Mouse (Mus musculus): ENCODE results near the gene Plk1. TPM values are rescaled to one million over a fixed set of nuclear protein-coding genes. Genes with fewer than 3 reads are reported as not detected.

Gene Plk1
- polyA plus RNA-seq, 1 experiment, result 31.9 TPM

DNA sequence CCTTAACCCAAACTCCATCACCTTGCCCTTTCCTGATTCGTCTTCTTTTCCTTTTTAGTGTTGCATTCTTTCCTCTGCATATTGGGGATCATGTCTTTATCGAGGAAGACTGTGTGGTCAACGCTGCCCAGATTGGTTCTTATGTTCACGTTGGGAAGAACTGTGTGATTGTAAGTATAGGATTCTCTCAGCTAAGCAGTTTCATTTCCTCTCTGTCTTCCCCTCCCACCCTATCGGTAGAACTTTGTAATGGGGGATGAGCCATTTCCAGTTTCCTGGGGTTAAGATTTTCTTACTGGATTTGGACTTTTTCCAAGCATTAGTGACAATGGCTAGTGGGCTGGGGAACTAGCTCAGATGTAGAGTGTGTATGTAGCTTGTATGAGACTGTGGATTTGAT is 21.0 kb upstream of the Plk1 start:
- Histone ChIP-seq H3K4me3 (ENCODE audit: insufficient read depth, low read length) (no peak overlapping the region), H3K4me1 (ENCODE audit: control insufficient read depth, insufficient read depth, low read length) (peaks cover 23% of the 10 kb centered on the region), H3K27ac (ENCODE audit: insufficient read depth, low read depth, low read length) (peak overlapping the region; percentile 87)
- TF ChIP-seq POLR2A (IDR thresholded peaks at IDR 0.05; ENCODE audit: borderline replicate concordance, low read depth, low read length) (no peak), CTCF (IDR thresholded peaks at IDR 0.05; ENCODE audit: low read depth, low read length) (no peak)

DNA sequence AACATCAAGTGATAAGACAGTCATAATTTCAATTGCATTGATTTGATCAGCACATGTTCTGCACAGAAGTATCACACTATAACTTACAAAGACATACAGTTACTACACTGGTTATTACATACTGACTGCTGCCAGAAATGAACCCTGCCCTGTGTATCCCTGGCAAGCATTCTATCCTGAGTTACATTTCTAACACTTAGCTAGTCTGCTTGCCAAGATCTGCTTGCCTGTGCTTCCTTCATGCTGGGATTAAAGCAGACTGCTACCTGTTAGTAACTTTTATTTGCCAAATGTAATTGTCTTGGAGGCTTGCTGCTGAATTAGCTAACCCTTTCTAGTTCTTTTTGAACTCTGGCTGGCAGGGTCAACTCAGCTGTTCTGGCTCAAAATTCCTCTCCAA is 18.2 kb upstream of the Plk1 start:
- Histone ChIP-seq H3K27ac (ENCODE audit: insufficient read depth, low read depth, low read length) (no peak overlapping the region), H3K4me1 (ENCODE audit: control insufficient read depth, insufficient read depth, low read length) (peaks cover 23% of the 10 kb centered on the region), H3K4me3 (ENCODE audit: insufficient read depth, low read length) (no peak overlapping the region)
- TF ChIP-seq POLR2A (IDR thresholded peaks at IDR 0.05; ENCODE audit: borderline replicate concordance, low read depth, low read length) (no peak), CTCF (IDR thresholded peaks at IDR 0.05; ENCODE audit: low read depth, low read length) (no peak)

DNA sequence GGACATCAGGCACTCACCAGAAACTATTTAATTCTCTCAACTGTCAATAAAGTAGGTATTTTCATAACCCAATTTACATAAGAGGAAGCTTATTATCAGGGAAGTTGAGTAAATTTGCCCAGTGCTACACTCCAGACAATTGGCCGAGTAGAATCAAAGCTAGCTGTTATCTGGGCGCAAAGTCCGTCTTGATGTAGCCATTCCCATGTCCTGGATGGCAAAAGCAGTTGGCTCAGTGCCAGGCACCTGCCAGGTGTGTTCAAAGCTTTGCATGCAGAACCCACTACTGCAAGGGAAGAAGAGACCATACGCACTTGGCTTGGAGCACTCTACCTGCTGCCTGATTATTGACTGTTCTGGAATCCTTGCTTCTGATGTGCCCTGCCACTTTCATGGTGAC is 6.8 kb upstream of the Plk1 start:
- Histone ChIP-seq H3K4me1 (ENCODE audit: control insufficient read depth, insufficient read depth, low read length) (peaks cover 3% of the 10 kb centered on the region), H3K27ac (ENCODE audit: insufficient read depth, low read depth, low read length) (no peak overlapping the region), H3K4me3 (ENCODE audit: insufficient read depth, low read length) (no peak overlapping the region)
- no peak for TF ChIP-seq POLR2A (IDR thresholded peaks at IDR 0.05; ENCODE audit: borderline replicate concordance, low read depth, low read length)
- TF ChIP-seq CTCF (IDR thresholded peaks at IDR 0.05; ENCODE audit: low read depth, low read length), result no peak

DNA sequence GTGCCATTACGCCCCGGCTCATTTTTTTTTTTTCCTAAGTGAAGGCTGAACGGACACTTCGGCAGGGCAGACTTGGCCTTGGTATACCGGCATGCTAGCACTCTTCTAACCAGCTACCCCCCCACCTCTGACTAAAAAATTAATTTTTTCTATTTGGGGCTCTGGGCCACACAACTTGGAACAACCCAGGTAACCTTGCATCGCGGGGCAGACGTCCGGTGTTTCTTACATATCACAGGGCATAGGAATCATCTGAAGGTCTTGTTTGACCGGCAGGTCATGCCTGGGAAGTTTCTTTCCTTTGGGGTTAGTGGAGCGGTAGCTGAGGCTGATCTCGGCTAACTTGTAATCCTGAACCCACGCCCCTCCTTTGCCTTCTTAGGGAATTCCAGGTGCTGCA is 751 bp upstream of the Plk1 start:
- no peak for TF ChIP-seq POLR2A (IDR thresholded peaks at IDR 0.05; ENCODE audit: borderline replicate concordance, low read depth, low read length)
- TF ChIP-seq CTCF (IDR thresholded peaks at IDR 0.05; ENCODE audit: low read depth, low read length), result no peak
- peak overlapping the region; percentile 39; the same call in 1 of the 2 replicates for H3K27ac ChIP-seq (ENCODE audit: insufficient read depth, low read depth, low read length)
- peak overlapping the region; percentile 87 for H3K4me3 ChIP-seq (ENCODE audit: insufficient read depth, low read length)
- peaks cover 9% of the 10 kb centered on the region for H3K4me1 ChIP-seq (ENCODE audit: control insufficient read depth, insufficient read depth, low read length)

- H3K27ac ChIP-seq (ENCODE audit: insufficient read depth, low read depth, low read length), result no peak overlapping the region; the same call in 1 of the 2 replicates
- no peak for TF ChIP-seq CTCF (IDR thresholded peaks at IDR 0.05; ENCODE audit: low read depth, low read length)
- TF ChIP-seq POLR2A (IDR thresholded peaks at IDR 0.05; ENCODE audit: borderline replicate concordance, low read depth, low read length), result no peak
- H3K4me1 ChIP-seq (ENCODE audit: control insufficient read depth, insufficient read depth, low read length), result peaks cover 9% of the 10 kb centered on the region
- H3K4me3 ChIP-seq (ENCODE audit: insufficient read depth, low read length), result peak overlapping the region; percentile 87
These were observed 798 bp downstream of the Plk1 start for GRCm38 (mm10) chr7:122160037-122160436.

- Histone ChIP-seq H3K4me1 (ENCODE audit: control insufficient read depth, insufficient read depth, low read length) (peaks cover 7% of the 10 kb centered on the region), H3K27ac (ENCODE audit: insufficient read depth, low read depth, low read length) (no peak overlapping the region), H3K4me3 (ENCODE audit: insufficient read depth, low read length) (no peak overlapping the region)
- TF ChIP-seq POLR2A (IDR thresholded peaks at IDR 0.05; ENCODE audit: borderline replicate concordance, low read depth, low read length), result no peak
- no peak for TF ChIP-seq CTCF (IDR thresholded peaks at IDR 0.05; ENCODE audit: low read depth, low read length)
These were observed 4.5 kb downstream of the Plk1 start for GRCm38 (mm10) chr7:122163766-122164165.

- Histone ChIP-seq H3K4me3 (ENCODE audit: insufficient read depth, low read length) (no peak overlapping the region), H3K4me1 (ENCODE audit: control insufficient read depth, insufficient read depth, low read length) (no peaks in the 10 kb centered on the region), H3K27ac (ENCODE audit: insufficient read depth, low read depth, low read length) (no peak overlapping the region)
- TF ChIP-seq POLR2A (IDR thresholded peaks at IDR 0.05; ENCODE audit: borderline replicate concordance, low read depth, low read length) (no peak), CTCF (IDR thresholded peaks at IDR 0.05; ENCODE audit: low read depth, low read length) (no peak)
These were observed 8.0 kb downstream of the Plk1 start for GRCm38 (mm10) chr7:122167203-122167602.

DNA sequence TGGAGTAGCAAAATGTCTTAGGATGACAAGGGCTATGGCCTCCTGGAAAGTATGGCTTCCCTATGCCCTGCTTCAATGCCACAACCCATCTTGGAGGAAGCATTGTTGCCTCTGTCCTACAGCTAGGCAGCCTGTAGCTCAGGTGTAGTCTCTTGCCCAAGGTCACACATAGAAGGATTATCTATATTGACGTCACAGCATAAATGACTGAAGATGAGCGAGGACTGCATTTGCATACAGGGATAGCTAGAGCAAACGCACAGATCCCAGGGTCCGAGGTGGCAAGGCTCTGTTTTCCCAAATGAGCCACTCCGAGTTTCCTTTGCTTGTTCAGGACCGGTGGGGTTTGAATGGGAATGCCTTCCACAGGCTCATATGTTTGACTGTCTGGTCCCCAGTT is 11.5 kb downstream of the Plk1 start:
- TF ChIP-seq POLR2A (IDR thresholded peaks at IDR 0.05; ENCODE audit: borderline replicate concordance, low read depth, low read length) (no peak), CTCF (IDR thresholded peaks at IDR 0.05; ENCODE audit: low read depth, low read length) (no peak)
- Histone ChIP-seq H3K27ac (ENCODE audit: insufficient read depth, low read depth, low read length) (no peak overlapping the region), H3K4me3 (ENCODE audit: insufficient read depth, low read length) (no peak overlapping the region), H3K4me1 (ENCODE audit: control insufficient read depth, insufficient read depth, low read length) (no peaks in the 10 kb centered on the region)

DNA sequence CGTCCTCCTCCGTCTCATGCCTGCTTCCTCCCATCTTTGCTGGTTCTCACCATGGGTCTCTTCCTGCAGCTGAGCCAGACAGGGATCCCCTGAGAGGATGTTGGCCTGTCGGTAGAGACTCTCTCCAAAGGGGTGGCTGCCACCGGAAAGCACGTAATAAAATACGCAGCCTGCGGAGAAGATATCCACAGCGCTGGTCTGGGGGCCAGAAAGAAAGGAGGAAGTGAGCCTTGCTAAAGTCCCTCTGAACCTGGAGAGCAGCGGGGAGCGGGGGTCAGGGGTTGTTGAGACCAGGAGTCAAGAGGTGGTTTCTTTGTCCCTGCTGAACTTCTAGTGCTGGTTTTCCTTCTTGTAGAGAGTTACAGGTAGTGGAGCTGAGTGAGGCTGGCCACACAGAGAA is 12.4 kb downstream of the Plk1 start:
- no peak for TF ChIP-seq CTCF (IDR thresholded peaks at IDR 0.05; ENCODE audit: low read depth, low read length)
- TF ChIP-seq POLR2A (IDR thresholded peaks at IDR 0.05; ENCODE audit: borderline replicate concordance, low read depth, low read length), result no peak
- H3K4me3 ChIP-seq (ENCODE audit: insufficient read depth, low read length), result no peak overlapping the region
- H3K4me1 ChIP-seq (ENCODE audit: control insufficient read depth, insufficient read depth, low read length), result no peaks in the 10 kb centered on the region
- no peak overlapping the region for H3K27ac ChIP-seq (ENCODE audit: insufficient read depth, low read depth, low read length)

GRCm38 (mm10) chr7:122180720-122181119 is 21.5 kb downstream of the Plk1 start:
- no peaks in the 10 kb centered on the region for H3K4me1 ChIP-seq (ENCODE audit: control insufficient read depth, insufficient read depth, low read length)
- H3K27ac ChIP-seq (ENCODE audit: insufficient read depth, low read depth, low read length), result no peak overlapping the region
- no peak for TF ChIP-seq POLR2A (IDR thresholded peaks at IDR 0.05; ENCODE audit: borderline replicate concordance, low read depth, low read length)
- TF ChIP-seq CTCF (IDR thresholded peaks at IDR 0.05; ENCODE audit: low read depth, low read length), result no peak
- no peak overlapping the region for H3K4me3 ChIP-seq (ENCODE audit: insufficient read depth, low read length)

- TF ChIP-seq CTCF (IDR thresholded peaks at IDR 0.05; ENCODE audit: low read depth, low read length), result no peak
- no peak for TF ChIP-seq POLR2A (IDR thresholded peaks at IDR 0.05; ENCODE audit: borderline replicate concordance, low read depth, low read length)
- H3K4me1 ChIP-seq (ENCODE audit: control insufficient read depth, insufficient read depth, low read length), result no peaks in the 10 kb centered on the region
- no peak overlapping the region for H3K4me3 ChIP-seq (ENCODE audit: insufficient read depth, low read length)
- H3K27ac ChIP-seq (ENCODE audit: insufficient read depth, low read depth, low read length), result no peak overlapping the region
These were observed 25.3 kb downstream of the Plk1 start for GRCm38 (mm10) chr7:122184569-122184968.
